In the genomic region with DNA sequence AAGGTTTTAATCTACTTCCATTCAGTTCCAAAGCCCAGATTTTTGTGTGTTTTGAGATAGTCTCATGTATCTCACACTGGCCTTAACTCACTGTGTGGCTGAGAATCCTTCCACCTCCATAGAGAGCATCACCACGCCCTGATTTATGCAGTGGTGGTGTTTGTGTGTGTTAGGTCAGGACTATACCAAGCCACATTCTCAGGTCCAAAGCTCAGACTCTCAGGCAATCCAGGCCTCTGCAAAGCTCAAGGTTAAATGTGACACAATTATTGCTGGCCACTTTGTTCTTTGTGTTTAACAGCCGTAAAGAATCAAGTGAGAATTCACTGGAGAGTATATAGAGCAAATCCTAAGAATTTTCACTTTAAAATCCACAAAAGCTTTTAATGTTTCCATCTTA, we compare ENCODE assay signal across 15 mouse cellular contexts.
DNase-seq lines count a peak whose midpoint lies in the region; ATAC-seq lines count a peak whose summit lies in the region.
"Had no signal": no experiment of that assay in that cellular context is flagged by ENCODE, and none has a peak within 500 bp of the region (broad histone marks: within the 10 kb centered on the region; RNA-seq: fewer than 3 reads in every experiment).

No protein-coding gene starts in this region.

- no peaks in the 10 kb centered on the region for H3K4me1 ChIP-seq in hindbrain, embryonic 11.5 days (replicated peaks; ENCODE audit: control insufficient read depth, insufficient read depth, low read length)
- peaks cover 7% of the 10 kb centered on the region for H3K4me1 ChIP-seq in hindbrain, embryonic 16.5 days (ENCODE audit: control insufficient read depth, insufficient read depth, low read depth, low read length)
- peaks cover 16% of the 10 kb centered on the region for H3K4me1 ChIP-seq in midbrain, embryonic 11.5 days (ENCODE audit: control insufficient read depth, insufficient read depth, low read length)
- H3K4me1 ChIP-seq: liver, embryonic 13.5 days had no signal

- DNase-seq in hindbrain, embryonic 11.5 days (ENCODE audit: low spot score): no peak
- peak; percentile 31 for DNase-seq in retina, postnatal 1 day
- no peak for DNase-seq in retina, embryonic 14.5 days (ENCODE audit: low spot score)
- DNase-seq in midbrain, embryonic 11.5 days (ENCODE audit: low spot score, missing footprints): peak; percentile 87
- no peak for DNase-seq in left cerebral cortex, postnatal 36 days (ENCODE audit: low spot score in 2 of 2)
- DNase-seq: adrenal gland, postnatal 25 days; cerebellum, adult 8-10 months; gastrocnemius, postnatal 10 days; liver, embryonic 13.5 days; right cerebral cortex, postnatal 25 days had no signal

- no peak overlapping the region for H3K9ac ChIP-seq in hindbrain, embryonic 11.5 days (ENCODE audit: low read depth, low read length)
- no peak overlapping the region for H3K9ac ChIP-seq in hindbrain, embryonic 16.5 days (ENCODE audit: low read depth, low read length)
- no peak overlapping the region for H3K9ac ChIP-seq in midbrain, embryonic 11.5 days (ENCODE audit: low read length)
- H3K9ac ChIP-seq: liver, embryonic 13.5 days had no signal

- 70% methylated on average over 2 of the region's 2 CpGs for WGBS in hindbrain, embryonic 11.5 days
- WGBS in hindbrain, embryonic 16.5 days: 53% methylated on average over 2 of the region's 2 CpGs
- WGBS in midbrain, embryonic 11.5 days: 51% methylated on average over 2 of the region's 2 CpGs

- H3K36me3 ChIP-seq in hindbrain, embryonic 11.5 days (ENCODE audit: control insufficient read depth, insufficient read depth, low read length): no peaks in the 10 kb centered on the region
- no peaks in the 10 kb centered on the region for H3K36me3 ChIP-seq in hindbrain, embryonic 16.5 days (ENCODE audit: control insufficient read depth, insufficient read depth, low read length)
- H3K36me3 ChIP-seq in midbrain, embryonic 11.5 days (ENCODE audit: control insufficient read depth, insufficient read depth, low read length): no peaks in the 10 kb centered on the region
- H3K36me3 ChIP-seq: liver, embryonic 13.5 days had no signal

- no peak overlapping the region for H3K4me2 ChIP-seq in hindbrain, embryonic 11.5 days (replicated peaks; ENCODE audit: low read depth, low read length)
- no peak overlapping the region for H3K4me2 ChIP-seq in hindbrain, embryonic 16.5 days (ENCODE audit: low read length)
- no peak overlapping the region for H3K4me2 ChIP-seq in midbrain, embryonic 11.5 days
- H3K4me2 ChIP-seq: liver, embryonic 13.5 days had no signal

- H3K27ac ChIP-seq in hindbrain, embryonic 11.5 days (ENCODE audit: low read depth, low read length): 0 out of 2 replicates have a peak overlapping the region, but pooled peaks have one; percentile 10
- H3K27ac ChIP-seq in hindbrain, embryonic 16.5 days (ENCODE audit: low read depth, low read length): no peak overlapping the region
- H3K27ac ChIP-seq in midbrain, embryonic 11.5 days (ENCODE audit: low read depth, low read length): no peak overlapping the region; the same call in 1 of the 2 replicates
- H3K27ac ChIP-seq: liver, embryonic 13.5 days had no signal

- H3K4me3 ChIP-seq in hindbrain, embryonic 11.5 days (ENCODE audit: low read depth, low read length): no peak overlapping the region
- no peak overlapping the region for H3K4me3 ChIP-seq in hindbrain, embryonic 16.5 days (ENCODE audit: low read length)
- H3K4me3 ChIP-seq in midbrain, embryonic 11.5 days (ENCODE audit: low read depth, low read length): no peak overlapping the region
- H3K4me3 ChIP-seq: liver, embryonic 13.5 days had no signal

- H3K9me3 ChIP-seq in hindbrain, embryonic 11.5 days (ENCODE audit: control insufficient read depth, low read length): no peaks in the 10 kb centered on the region
- no peaks in the 10 kb centered on the region for H3K9me3 ChIP-seq in hindbrain, embryonic 16.5 days (ENCODE audit: control insufficient read depth, low read length)
- H3K9me3 ChIP-seq in midbrain, embryonic 11.5 days (ENCODE audit: control insufficient read depth, low read length): no peaks in the 10 kb centered on the region
- H3K9me3 ChIP-seq: liver, embryonic 13.5 days had no signal

- intact Hi-C loops in left cerebral cortex, postnatal 36 days (cut with DNase I): no loop called here

- 0 out of 2 replicates have a peak, but pooled peaks have one; percentile 15 for ATAC-seq in hindbrain, embryonic 11.5 days (ENCODE audit: low FRiP score)
- no peak for ATAC-seq in hindbrain, embryonic 16.5 days
- ATAC-seq in midbrain, embryonic 11.5 days (ENCODE audit: low FRiP score): no peak
- ATAC-seq in inflammation-experienced regulatory T-cells, adult 6 months: no peak
- ATAC-seq: activated CD4-positive, CD25-positive, alpha-beta regulatory T cell, adult 4 months; lung, postnatal 0 days; Patski had no signal

- no peaks in the 10 kb centered on the region for H3K27me3 ChIP-seq in hindbrain, embryonic 11.5 days (ENCODE audit: control insufficient read depth, insufficient read depth, low read length)
- H3K27me3 ChIP-seq in hindbrain, embryonic 16.5 days (replicated peaks; ENCODE audit: control insufficient read depth, insufficient read depth, low read length): no peaks in the 10 kb centered on the region
- H3K27me3 ChIP-seq in midbrain, embryonic 11.5 days (ENCODE audit: control insufficient read depth, insufficient read depth, low read length): peaks cover 15% of the 10 kb centered on the region
- H3K27me3 ChIP-seq: liver, embryonic 13.5 days; Patski had no signal

Comparison
In these comparisons a context has a peak if more than half of its experiments do, and no peak if none do; other contexts are left out.
1. DNase-seq: peak in retina, postnatal 1 day (single experiment) and midbrain, embryonic 11.5 days (single experiment); none in hindbrain, embryonic 11.5 days (single experiment), retina, embryonic 14.5 days (single experiment) and left cerebral cortex, postnatal 36 days (0 of 2).